Mouse (Mus musculus): ENCODE data around the gene Polg. TPM values are rescaled to one million over a fixed set of nuclear protein-coding genes. Genes with fewer than 3 reads are reported as not detected.

Gene Polg
- 10 to 100 TPM; 65.9 to 72.3 (median 69.9) TPM for total RNA-seq (2022)

DNA sequence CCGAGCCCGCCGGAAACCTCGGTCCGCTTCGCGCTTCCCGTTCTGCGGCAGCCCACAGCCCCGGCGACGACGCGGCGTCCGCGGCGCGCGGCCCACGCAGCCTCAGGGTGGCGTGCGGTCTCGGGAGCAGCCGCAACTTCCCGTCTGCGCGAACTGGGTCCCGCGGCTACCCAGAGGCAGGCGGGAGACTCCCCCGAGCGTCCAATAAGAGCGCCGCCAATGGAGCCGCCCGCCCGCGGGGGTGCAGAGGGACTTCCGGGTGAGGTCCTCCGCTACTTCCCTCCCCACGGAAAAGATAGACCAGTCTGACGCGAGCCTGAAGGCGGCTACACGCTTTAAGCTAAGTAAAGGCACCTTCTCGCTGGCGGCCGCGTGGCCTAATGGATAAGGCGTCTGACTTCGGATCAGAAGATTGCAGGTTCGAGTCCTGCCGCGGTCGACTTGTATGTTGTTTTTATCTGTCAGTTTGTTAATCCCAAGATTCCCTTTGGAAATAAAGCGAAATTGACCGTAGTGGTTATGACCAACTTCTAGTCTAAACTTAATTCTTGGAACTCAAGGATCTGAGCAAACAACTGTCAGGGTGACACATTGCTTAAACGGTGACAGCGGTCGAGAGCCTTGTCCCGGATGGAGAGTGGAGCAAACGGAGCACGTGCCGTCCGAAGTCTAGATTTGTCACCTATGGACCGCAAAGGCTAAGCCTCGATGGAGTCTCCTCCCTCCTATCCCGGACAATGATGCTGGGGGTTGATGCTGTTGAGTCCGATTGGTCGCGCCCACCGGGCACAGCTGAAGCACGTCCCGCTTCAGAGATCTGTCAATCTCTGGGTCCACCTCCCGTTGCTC lies at the start of gene Polg:
Gene Polg (minus strand): TSS at position 310 of the 849 bp plus-strand sequence.
- DNase-seq (ENCODE audit: low spot score) = peak; percentile 99

DNA sequence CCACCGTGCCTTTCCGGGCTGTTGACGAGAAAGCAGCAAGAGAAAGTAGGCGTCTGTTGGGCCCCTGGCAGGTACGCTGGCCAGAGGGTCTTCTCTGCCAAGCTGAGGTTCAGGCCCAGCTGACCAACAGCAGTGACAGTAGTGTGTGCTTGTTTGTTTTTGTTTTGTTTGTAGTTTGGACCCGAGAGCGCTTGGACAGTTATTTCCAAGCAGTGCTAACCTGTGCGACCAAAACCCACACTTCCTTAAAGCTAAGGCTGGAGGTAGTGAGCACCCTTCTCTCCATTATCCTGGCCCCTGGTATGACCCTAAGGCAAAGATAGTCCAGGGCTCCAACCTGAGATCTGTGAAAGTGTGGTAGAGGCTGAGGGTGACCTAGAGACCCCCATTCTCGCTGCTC lies 49.7 kb upstream of the Polg start:
- no peak for DNase-seq (ENCODE audit: low spot score)

- no peak for DNase-seq (ENCODE audit: low spot score)
Observed at GRCm38 (mm10) chr7:79515221-79515743, 49.1 kb upstream of the Polg start.

GRCm38 (mm10) chr7:79514361-79514881 lies 48.3 kb upstream of the Polg start:
- no peak for DNase-seq (ENCODE audit: low spot score)

GRCm38 (mm10) chr7:79513466-79513865 lies 47.3 kb upstream of the Polg start:
- no peak for DNase-seq (ENCODE audit: low spot score)

GRCm38 (mm10) chr7:79512496-79512895 lies 46.3 kb upstream of the Polg start:
- no peak for DNase-seq (ENCODE audit: low spot score)

DNA sequence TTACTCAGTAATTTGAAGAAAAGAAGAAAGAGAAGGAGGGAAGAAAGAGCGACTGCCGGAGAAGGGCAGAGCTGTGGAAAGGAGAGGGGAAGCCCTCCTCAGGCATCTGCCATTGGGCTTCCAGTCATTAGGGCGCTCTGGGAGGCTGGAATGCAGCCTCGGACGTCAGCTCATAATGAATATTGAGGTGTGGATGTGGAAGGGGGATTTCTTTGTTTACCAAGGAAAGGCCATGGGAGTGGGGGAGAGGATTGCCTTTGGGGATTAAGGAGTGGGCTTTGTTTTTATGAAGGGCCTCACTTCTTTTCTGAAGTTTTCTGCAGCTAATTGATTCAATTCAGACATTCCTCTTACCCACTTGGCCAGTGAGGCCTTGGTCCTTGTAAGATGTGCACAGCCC lies 45.5 kb upstream of the Polg start:
- DNase-seq (ENCODE audit: low spot score) = no peak

GRCm38 (mm10) chr7:79511181-79511580 lies 45.0 kb upstream of the Polg start:
- no peak for DNase-seq (ENCODE audit: low spot score)

GRCm38 (mm10) chr7:79510686-79511085 lies 44.5 kb upstream of the Polg start:
- DNase-seq (ENCODE audit: low spot score) = no peak

DNA sequence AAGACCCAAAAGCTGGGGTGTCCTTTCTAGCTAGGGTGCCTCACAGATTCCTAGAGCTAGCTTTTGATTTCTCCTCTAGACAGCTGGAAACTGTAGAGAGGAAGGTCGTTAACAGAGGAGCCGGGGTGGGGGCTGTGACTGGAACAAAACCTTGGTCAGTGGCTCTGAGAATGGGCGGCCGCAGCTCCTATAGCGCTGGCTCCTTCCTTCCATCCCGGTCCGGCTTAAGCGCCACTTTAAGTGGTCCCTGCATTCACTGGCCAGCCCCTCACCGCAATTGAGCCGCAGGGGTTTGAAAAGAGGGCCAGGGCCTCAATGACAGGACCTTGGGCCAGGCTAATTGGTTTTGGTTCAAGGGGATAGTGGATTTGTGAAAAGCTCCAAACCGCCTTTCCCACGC lies 43.5 kb upstream of the Polg start:
- no peak for DNase-seq (ENCODE audit: low spot score)

DNA sequence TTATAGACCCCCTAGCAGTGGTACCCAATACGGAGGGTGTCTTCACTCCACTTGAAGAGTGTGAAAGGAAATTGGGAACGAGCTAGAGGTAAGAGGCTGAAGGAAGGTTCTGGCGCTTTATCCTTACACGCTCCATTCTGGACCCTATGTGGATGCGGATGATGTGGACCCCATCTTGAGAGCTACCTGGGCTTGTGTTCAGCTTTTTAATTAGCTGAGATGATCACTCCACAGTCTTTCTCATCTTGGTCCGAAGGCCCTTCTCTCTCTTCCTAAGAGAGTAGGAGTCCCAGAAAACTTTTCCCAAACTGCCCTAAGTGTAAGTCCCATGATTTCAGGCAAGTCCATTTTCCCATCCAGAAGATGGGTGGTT lies 43.1 kb upstream of the Polg start:
- no peak for DNase-seq (ENCODE audit: low spot score)

- DNase-seq (ENCODE audit: low spot score) = no peak
Observed at GRCm38 (mm10) chr7:79508280-79509234, 42.4 kb upstream of the Polg start.

GRCm38 (mm10) chr7:79507756-79508155 lies 41.6 kb upstream of the Polg start:
- no peak for DNase-seq (ENCODE audit: low spot score)

- no peak for DNase-seq (ENCODE audit: low spot score)
Observed at GRCm38 (mm10) chr7:79507101-79507705, 41.0 kb upstream of the Polg start.

GRCm38 (mm10) chr7:79506531-79507090 lies 40.4 kb upstream of the Polg start:
- DNase-seq (ENCODE audit: low spot score) = no peak

DNA sequence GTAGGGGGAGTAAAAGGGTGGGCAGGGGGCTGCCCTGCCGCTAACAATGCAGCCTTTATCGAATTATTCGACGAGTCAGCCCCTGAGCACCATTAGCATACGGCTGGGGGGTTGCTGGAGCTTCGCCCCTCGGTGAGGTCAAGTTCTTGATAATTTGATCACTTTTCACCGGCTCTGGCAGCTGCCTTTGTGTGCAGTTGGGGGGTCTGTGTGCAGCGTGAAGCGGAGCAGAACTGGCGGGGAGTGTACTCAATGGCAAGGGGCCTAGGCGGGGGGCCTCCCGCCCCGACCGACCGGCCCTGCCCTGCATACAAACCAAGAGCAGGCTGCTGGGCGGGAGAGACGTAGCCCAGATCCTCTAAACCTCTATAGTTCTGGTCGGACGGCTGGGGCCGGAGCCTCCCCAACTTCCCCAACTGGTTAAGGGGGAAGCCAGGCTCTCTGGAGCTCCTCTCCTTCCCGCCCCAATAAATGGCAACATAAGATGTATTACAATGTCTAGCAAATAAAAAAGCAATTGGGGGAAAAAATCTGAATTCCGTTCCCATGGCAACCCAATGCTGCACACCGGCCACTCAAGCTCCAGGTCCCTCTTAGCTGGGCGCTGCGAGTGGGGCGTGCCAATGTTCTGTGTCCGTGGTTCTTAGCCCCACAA lies 39.8 kb upstream of the Polg start:
- DNase-seq (ENCODE audit: low spot score) = no peak

DNA sequence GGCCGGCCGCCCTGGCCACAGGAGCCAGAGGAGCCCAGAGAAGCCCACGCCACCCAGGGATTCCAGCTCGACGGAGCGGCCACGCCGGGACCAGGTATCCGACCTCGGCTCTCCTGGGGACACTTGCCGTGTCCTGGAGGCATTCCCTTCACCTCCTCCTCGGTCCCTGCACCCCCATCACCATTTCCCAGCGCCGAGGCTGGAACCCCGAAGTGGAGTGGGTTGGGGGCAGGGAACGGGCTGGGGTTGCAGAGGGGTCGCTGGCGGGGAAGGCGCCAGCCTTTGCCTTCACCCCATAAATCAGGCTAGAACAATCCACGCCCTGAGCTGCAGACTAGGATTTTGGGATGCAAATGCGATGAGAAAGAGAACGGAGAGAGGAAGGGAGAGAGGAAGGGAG lies 39.2 kb upstream of the Polg start:
- no peak for DNase-seq (ENCODE audit: low spot score)

GRCm38 (mm10) chr7:79504723-79505122 lies 38.6 kb upstream of the Polg start:
- DNase-seq (ENCODE audit: low spot score) = no peak

- no peak for DNase-seq (ENCODE audit: low spot score)
Observed at GRCm38 (mm10) chr7:79503656-79504250, 37.6 kb upstream of the Polg start.

- no peak for DNase-seq (ENCODE audit: low spot score)
Observed at GRCm38 (mm10) chr7:79503103-79503455, 36.9 kb upstream of the Polg start.
